Mouse (Mus musculus): Measurements from ENCODE around the gene Pard3b. TPM values are rescaled to one million over a fixed set of nuclear protein-coding genes. Genes with fewer than 3 reads are reported as not detected.

Pard3b gene
- total RNA-seq, 2 experiments from 2014 or later: 3.4 to 3.6 TPM

- intact Hi-C loops (cut with DNase I): no loop called here
- DNase-seq (ENCODE audit: low spot score in 2 of 2): no peak
Observed at GRCm38 (mm10) chr1:62197515-62197914, 558.9 kb downstream of the Pard3b start.

- no peak for DNase-seq (ENCODE audit: low spot score in 2 of 2)
- intact Hi-C loops (cut with DNase I): no loop called here
Observed at GRCm38 (mm10) chr1:62200919-62201318, 562.3 kb downstream of the Pard3b start.

- no peak for DNase-seq (ENCODE audit: low spot score in 2 of 2)
- intact Hi-C loops (cut with DNase I): no loop called here
Observed at GRCm38 (mm10) chr1:62201686-62202257, 563.1 kb downstream of the Pard3b start.

GRCm38 (mm10) chr1:62213285-62213684 is 574.7 kb downstream of the Pard3b start:
- intact Hi-C loops (cut with DNase I): no loop called here
- no peak for DNase-seq (ENCODE audit: low spot score in 2 of 2)

- intact Hi-C loops (cut with DNase I): no loop called here
- peak in 1 of 2 experiments; percentile 26 for DNase-seq (ENCODE audit: low spot score in 2 of 2)
Observed at GRCm38 (mm10) chr1:62215842-62216241, 577.2 kb downstream of the Pard3b start.

- peak; percentile 15 to 28 for DNase-seq (ENCODE audit: low spot score in 2 of 2)
- intact Hi-C loops (cut with DNase I): no loop called here
Observed at GRCm38 (mm10) chr1:62216568-62216967, 577.9 kb downstream of the Pard3b start.

- intact Hi-C loops (cut with DNase I): no loop called here
- no peak for DNase-seq (ENCODE audit: low spot score in 2 of 2)
Observed at GRCm38 (mm10) chr1:62229129-62229528, 590.5 kb downstream of the Pard3b start.

GRCm38 (mm10) chr1:62234039-62234438 is 595.4 kb downstream of the Pard3b start:
- no peak for DNase-seq (ENCODE audit: low spot score in 2 of 2)
- intact Hi-C loops (cut with DNase I): no loop called here

GRCm38 (mm10) chr1:62235121-62235520 is 596.5 kb downstream of the Pard3b start:
- intact Hi-C loops (cut with DNase I): no loop called here
- no peak for DNase-seq (ENCODE audit: low spot score in 2 of 2)

- intact Hi-C loops (cut with DNase I): no loop called here
- DNase-seq (ENCODE audit: low spot score in 2 of 2): no peak
Observed at GRCm38 (mm10) chr1:62244191-62244984, 605.8 kb downstream of the Pard3b start.

- intact Hi-C loops (cut with DNase I): no loop called here
- DNase-seq (ENCODE audit: low spot score in 2 of 2): no peak
Observed at GRCm38 (mm10) chr1:62252432-62252831, 613.8 kb downstream of the Pard3b start.

- intact Hi-C loops (cut with DNase I): no loop called here
- DNase-seq (ENCODE audit: low spot score in 2 of 2): no peak
Observed at GRCm38 (mm10) chr1:62254316-62254715, 615.7 kb downstream of the Pard3b start.

- DNase-seq (ENCODE audit: low spot score in 2 of 2): no peak
- intact Hi-C loops (cut with DNase I): no loop called here
Observed at GRCm38 (mm10) chr1:62254888-62255287, 616.3 kb downstream of the Pard3b start.

- intact Hi-C loops (cut with DNase I): no loop called here
- no peak for DNase-seq (ENCODE audit: low spot score in 2 of 2)
Observed at GRCm38 (mm10) chr1:62276466-62276865, 637.8 kb downstream of the Pard3b start.

- intact Hi-C loops (cut with DNase I): no loop called here
- DNase-seq (ENCODE audit: low spot score in 2 of 2): no peak
Observed at GRCm38 (mm10) chr1:62278586-62278985, 640.0 kb downstream of the Pard3b start.

- no peak for DNase-seq (ENCODE audit: low spot score in 2 of 2)
- intact Hi-C loops (cut with DNase I): no loop called here
Observed at GRCm38 (mm10) chr1:62280586-62280985, 642.0 kb downstream of the Pard3b start.

- intact Hi-C loops (cut with DNase I): no loop called here
Observed at GRCm38 (mm10) chr1:62282835-62283234, 644.2 kb downstream of the Pard3b start.

GRCm38 (mm10) chr1:62283624-62284023 is 645.0 kb downstream of the Pard3b start:
- no peak for DNase-seq (ENCODE audit: low spot score in 2 of 2)
- intact Hi-C loops (cut with DNase I): no loop called here

More at GRCm38 (mm10) chr1:62282835-62283234, 644.2 kb downstream of the Pard3b start:
- DNase-seq (ENCODE audit: low spot score in 2 of 2): no peak

GRCm38 (mm10) chr1:62309376-62309775 is 670.8 kb downstream of the Pard3b start:
- DNase-seq (ENCODE audit: low spot score in 2 of 2): no peak
- intact Hi-C loops (cut with DNase I): no loop called here

GRCm38 (mm10) chr1:62325237-62325636 is 686.6 kb downstream of the Pard3b start:
- intact Hi-C loops (cut with DNase I): no loop called here

GRCm38 (mm10) chr1:62327743-62328142 is 689.1 kb downstream of the Pard3b start:
- intact Hi-C loops (cut with DNase I): no loop called here
- DNase-seq (ENCODE audit: low spot score in 2 of 2): no peak

More at GRCm38 (mm10) chr1:62325237-62325636, 686.6 kb downstream of the Pard3b start:
- DNase-seq (ENCODE audit: low spot score in 2 of 2): no peak
